Mouse (Mus musculus): ENCODE measurements around the gene Gm17482. TPM values are rescaled to one million over a fixed set of nuclear protein-coding genes. Genes with fewer than 3 reads are reported as not detected.

Gene Gm17482
- polyA plus RNA-seq, 1 experiment from 2014 or later, result not detected

DNA sequence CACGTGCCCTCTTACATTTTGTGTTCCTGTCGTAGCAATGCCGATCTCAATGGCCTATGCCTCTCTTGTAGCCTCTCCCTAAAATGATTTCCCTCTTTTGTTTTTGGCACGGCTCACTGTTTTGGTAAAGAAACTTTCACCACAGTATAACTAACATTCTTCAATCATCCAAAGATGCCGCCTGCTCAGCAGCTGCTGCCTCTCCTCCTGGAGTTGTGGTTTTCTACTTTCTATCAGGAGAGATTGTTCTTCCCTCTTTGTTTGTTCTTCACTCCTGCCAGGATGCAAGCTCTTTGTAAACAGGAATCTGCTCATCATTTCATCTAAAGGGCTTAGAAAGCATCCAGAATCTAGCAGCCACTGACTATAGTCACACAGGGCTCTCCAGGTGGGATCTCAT, 39.6 kb downstream of the Gm17482 start:
- Histone ChIP-seq H3K27me3 (ENCODE audit: control insufficient read depth, insufficient read depth, low read depth, low read length) (no peaks in the 10 kb centered on the region), H3K4me1 (replicated peaks; ENCODE audit: control insufficient read depth, insufficient read depth, low read length) (peaks cover 12% of the 10 kb centered on the region), H3K4me2 (ENCODE audit: low read depth, low read length) (no peak overlapping the region), H3K9me3 (ENCODE audit: control insufficient read depth, low read length) (no peaks in the 10 kb centered on the region), H3K4me3 (ENCODE audit: low read length) (no peak overlapping the region), H3K9ac (ENCODE audit: low read length) (no peak overlapping the region), H3K27ac (ENCODE audit: low read length) (no peak overlapping the region), H3K36me3 (ENCODE audit: control insufficient read depth, insufficient read depth, low read length) (no peaks in the 10 kb centered on the region)
- ATAC-seq (ENCODE audit: low read depth), result no peak
- 64% methylated on average over 5 of the region's 5 CpGs for whole genome bisulfite sequencing

GRCm38 (mm10) chr6:115267916-115268315, 40.8 kb downstream of the Gm17482 start:
- ATAC-seq (ENCODE audit: low read depth), result peak; percentile 79
- Histone ChIP-seq H3K4me1 (replicated peaks; ENCODE audit: control insufficient read depth, insufficient read depth, low read length) (peaks cover 16% of the 10 kb centered on the region), H3K36me3 (ENCODE audit: control insufficient read depth, insufficient read depth, low read length) (no peaks in the 10 kb centered on the region), H3K27me3 (ENCODE audit: control insufficient read depth, insufficient read depth, low read depth, low read length) (no peaks in the 10 kb centered on the region), H3K9me3 (ENCODE audit: control insufficient read depth, low read length) (no peaks in the 10 kb centered on the region), H3K4me2 (ENCODE audit: low read depth, low read length) (no peak overlapping the region), H3K27ac (ENCODE audit: low read length) (no peak overlapping the region), H3K9ac (ENCODE audit: low read length) (no peak overlapping the region), H3K4me3 (ENCODE audit: low read length) (no peak overlapping the region)
- WGBS, result 50% methylated on average over 2 of the region's 2 CpGs

GRCm38 (mm10) chr6:115268551-115269385, 41.6 kb downstream of the Gm17482 start:
- H3K27me3 ChIP-seq (ENCODE audit: control insufficient read depth, insufficient read depth, low read depth, low read length), result no peaks in the 10 kb centered on the region

GRCm38 (mm10) chr6:115269561-115269960, 42.4 kb downstream of the Gm17482 start:
- no peak overlapping the region for H3K4me3 ChIP-seq (ENCODE audit: low read length)
- H3K36me3 ChIP-seq (ENCODE audit: control insufficient read depth, insufficient read depth, low read length), result no peaks in the 10 kb centered on the region
- H3K4me1 ChIP-seq (replicated peaks; ENCODE audit: control insufficient read depth, insufficient read depth, low read length), result peaks cover 21% of the 10 kb centered on the region
- no peak overlapping the region for H3K9ac ChIP-seq (ENCODE audit: low read length)
- WGBS, result 66% methylated on average over 5 of the region's 5 CpGs
- no peak overlapping the region for H3K27ac ChIP-seq (ENCODE audit: low read length)
- no peak for ATAC-seq (ENCODE audit: low read depth)
- H3K9me3 ChIP-seq (ENCODE audit: control insufficient read depth, low read length), result no peaks in the 10 kb centered on the region
- no peaks in the 10 kb centered on the region for H3K27me3 ChIP-seq (ENCODE audit: control insufficient read depth, insufficient read depth, low read depth, low read length)
- H3K4me2 ChIP-seq (ENCODE audit: low read depth, low read length), result no peak overlapping the region

More at GRCm38 (mm10) chr6:115268551-115269385, 41.6 kb downstream of the Gm17482 start:
- Histone ChIP-seq H3K9me3 (ENCODE audit: control insufficient read depth, low read length) (no peaks in the 10 kb centered on the region), H3K9ac (ENCODE audit: low read length) (no peak overlapping the region), H3K36me3 (ENCODE audit: control insufficient read depth, insufficient read depth, low read length) (no peaks in the 10 kb centered on the region), H3K4me2 (ENCODE audit: low read depth, low read length) (no peak overlapping the region), H3K4me3 (ENCODE audit: low read length) (no peak overlapping the region), H3K4me1 (replicated peaks; ENCODE audit: control insufficient read depth, insufficient read depth, low read length) (peaks cover 16% of the 10 kb centered on the region), H3K27ac (ENCODE audit: low read length) (no peak overlapping the region)
- no peak for ATAC-seq (ENCODE audit: low read depth)
- WGBS, result 82% methylated on average over 10 of the region's 10 CpGs

DNA sequence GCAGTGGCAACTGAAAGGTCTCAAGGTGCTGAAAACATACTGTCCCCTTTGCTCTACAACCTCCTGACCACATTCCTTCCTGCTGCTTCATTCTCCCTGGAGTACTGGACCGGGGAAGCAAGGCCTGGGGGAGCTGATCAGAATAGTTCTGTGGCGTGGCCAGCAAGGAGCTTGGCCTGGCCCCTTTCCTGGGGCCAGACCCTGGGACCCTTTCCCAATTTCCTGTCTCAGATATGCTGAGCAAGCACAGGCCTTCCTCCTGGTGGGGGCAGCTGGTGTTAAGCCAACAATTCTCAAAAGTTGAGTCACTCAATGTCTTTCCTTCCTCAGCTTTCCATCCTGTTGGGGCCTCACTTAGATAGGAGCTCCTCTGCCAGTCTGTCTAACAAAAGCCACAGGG, 42.9 kb downstream of the Gm17482 start:
- Histone ChIP-seq H3K27me3 (ENCODE audit: control insufficient read depth, insufficient read depth, low read depth, low read length) (no peaks in the 10 kb centered on the region), H3K4me2 (ENCODE audit: low read depth, low read length) (no peak overlapping the region), H3K36me3 (ENCODE audit: control insufficient read depth, insufficient read depth, low read length) (no peaks in the 10 kb centered on the region), H3K4me1 (replicated peaks; ENCODE audit: control insufficient read depth, insufficient read depth, low read length) (peaks cover 21% of the 10 kb centered on the region), H3K27ac (ENCODE audit: low read length) (no peak overlapping the region), H3K4me3 (ENCODE audit: low read length) (no peak overlapping the region), H3K9me3 (ENCODE audit: control insufficient read depth, low read length) (no peaks in the 10 kb centered on the region), H3K9ac (ENCODE audit: low read length) (no peak overlapping the region)
- no peak for ATAC-seq (ENCODE audit: low read depth)
- WGBS, result 55% methylated on average over 2 of the region's 2 CpGs

DNA sequence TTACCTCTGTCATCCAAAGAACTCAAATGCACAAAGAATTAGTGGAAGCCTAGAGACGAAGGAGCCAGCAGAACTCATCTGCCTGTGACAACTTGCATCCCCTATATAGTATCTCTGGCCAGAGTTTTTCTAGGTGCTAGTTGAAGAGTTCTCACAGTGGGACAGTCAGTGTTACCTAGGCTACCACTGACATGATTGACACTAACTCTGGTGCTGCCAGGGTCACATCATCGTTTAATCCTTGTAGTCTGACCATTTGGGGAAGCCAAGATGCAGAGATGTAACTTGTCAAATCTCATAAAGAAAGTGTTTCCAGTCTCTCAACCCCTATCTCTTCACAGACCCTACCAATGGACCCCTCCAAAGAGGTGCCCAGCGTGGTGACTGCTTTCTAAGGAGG, 44.2 kb downstream of the Gm17482 start:
- Histone ChIP-seq H3K27me3 (ENCODE audit: control insufficient read depth, insufficient read depth, low read depth, low read length) (no peaks in the 10 kb centered on the region), H3K4me1 (replicated peaks; ENCODE audit: control insufficient read depth, insufficient read depth, low read length) (peaks cover 21% of the 10 kb centered on the region), H3K9ac (ENCODE audit: low read length) (no peak overlapping the region), H3K4me3 (ENCODE audit: low read length) (no peak overlapping the region), H3K36me3 (ENCODE audit: control insufficient read depth, insufficient read depth, low read length) (no peaks in the 10 kb centered on the region), H3K9me3 (ENCODE audit: control insufficient read depth, low read length) (no peaks in the 10 kb centered on the region), H3K4me2 (ENCODE audit: low read depth, low read length) (no peak overlapping the region), H3K27ac (ENCODE audit: low read length) (no peak overlapping the region)
- WGBS, result 54% methylated on average over 3 of the region's 3 CpGs
- no peak for ATAC-seq (ENCODE audit: low read depth)

DNA sequence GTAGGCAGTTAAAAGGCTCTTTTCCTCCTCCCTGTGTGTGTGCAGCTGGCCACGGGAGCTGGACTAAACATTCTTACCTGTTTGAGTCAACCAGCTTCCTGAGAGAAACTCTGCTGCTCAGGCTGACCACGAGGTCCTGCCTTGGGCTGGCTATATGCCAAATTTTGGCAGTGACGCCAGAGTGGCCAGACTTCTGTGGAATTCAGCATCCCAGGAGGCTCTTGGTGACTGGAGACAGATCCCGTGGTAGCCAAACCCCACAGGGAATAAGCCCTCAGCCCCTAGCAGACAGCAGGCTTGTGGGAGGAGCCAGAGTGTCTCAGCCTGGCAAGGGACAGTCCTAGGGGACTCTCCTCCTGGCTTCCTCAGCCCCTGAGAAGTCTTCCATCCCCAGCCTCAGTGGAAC, 44.7 kb downstream of the Gm17482 start:
- H3K4me2 ChIP-seq (ENCODE audit: low read depth, low read length), result no peak overlapping the region
- H3K27me3 ChIP-seq (ENCODE audit: control insufficient read depth, insufficient read depth, low read depth, low read length), result no peaks in the 10 kb centered on the region
- H3K36me3 ChIP-seq (ENCODE audit: control insufficient read depth, insufficient read depth, low read length), result no peaks in the 10 kb centered on the region
- ATAC-seq (ENCODE audit: low read depth), result peak; percentile 59
- no peak overlapping the region for H3K27ac ChIP-seq (ENCODE audit: low read length)
- WGBS, result 3% methylated on average over 4 of the region's 4 CpGs
- H3K9me3 ChIP-seq (ENCODE audit: control insufficient read depth, low read length), result no peaks in the 10 kb centered on the region
- peaks cover 21% of the 10 kb centered on the region for H3K4me1 ChIP-seq (replicated peaks; ENCODE audit: control insufficient read depth, insufficient read depth, low read length)
- no peak overlapping the region for H3K4me3 ChIP-seq (ENCODE audit: low read length)
- H3K9ac ChIP-seq (ENCODE audit: low read length), result no peak overlapping the region; the same call in 1 of the 2 replicates

- H3K4me3 ChIP-seq (ENCODE audit: low read length), result no peak overlapping the region
- H3K9ac ChIP-seq (ENCODE audit: low read length), result no peak overlapping the region
- ATAC-seq (ENCODE audit: low read depth), result no peak
- 79% methylated on average over 10 of the region's 10 CpGs for WGBS
- H3K4me1 ChIP-seq (replicated peaks; ENCODE audit: control insufficient read depth, insufficient read depth, low read length), result peaks cover 21% of the 10 kb centered on the region
- no peak overlapping the region for H3K27ac ChIP-seq (ENCODE audit: low read length)
- no peaks in the 10 kb centered on the region for H3K36me3 ChIP-seq (ENCODE audit: control insufficient read depth, insufficient read depth, low read length)
- H3K9me3 ChIP-seq (ENCODE audit: control insufficient read depth, low read length), result no peaks in the 10 kb centered on the region
- no peaks in the 10 kb centered on the region for H3K27me3 ChIP-seq (ENCODE audit: control insufficient read depth, insufficient read depth, low read depth, low read length)
- no peak overlapping the region for H3K4me2 ChIP-seq (ENCODE audit: low read depth, low read length)
These were observed 46.2 kb downstream of the Gm17482 start for GRCm38 (mm10) chr6:115273346-115273745.

DNA sequence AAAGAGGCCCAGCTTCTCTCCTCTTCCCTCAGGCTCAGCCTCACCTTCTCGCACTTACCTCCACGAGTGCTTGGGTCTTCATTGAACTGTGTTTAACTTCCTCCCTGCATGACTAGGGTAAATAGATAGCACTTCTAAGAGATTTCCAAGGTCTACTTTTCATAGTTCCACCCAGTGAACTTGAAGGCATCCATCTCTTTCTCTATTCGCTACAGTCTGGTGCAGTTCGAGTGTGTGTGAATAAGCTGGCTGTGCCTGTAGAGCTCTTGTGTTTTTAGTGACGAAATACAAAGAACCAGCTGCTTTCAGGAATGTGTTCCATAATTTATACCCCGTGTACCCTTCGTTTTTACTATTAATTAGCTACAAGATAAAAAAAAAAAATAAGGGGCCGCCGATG, 47.6 kb downstream of the Gm17482 start:
- Histone ChIP-seq H3K9me3 (ENCODE audit: control insufficient read depth, low read length) (no peaks in the 10 kb centered on the region), H3K9ac (ENCODE audit: low read length) (no peak overlapping the region), H3K4me2 (ENCODE audit: low read depth, low read length) (no peak overlapping the region), H3K36me3 (ENCODE audit: control insufficient read depth, insufficient read depth, low read length) (no peaks in the 10 kb centered on the region), H3K4me3 (ENCODE audit: low read length) (no peak overlapping the region), H3K27ac (ENCODE audit: low read length) (no peak overlapping the region; the same call in 1 of the 2 replicates), H3K4me1 (replicated peaks; ENCODE audit: control insufficient read depth, insufficient read depth, low read length) (peaks cover 21% of the 10 kb centered on the region), H3K27me3 (ENCODE audit: control insufficient read depth, insufficient read depth, low read depth, low read length) (no peaks in the 10 kb centered on the region)
- 40% methylated on average over 9 of the region's 9 CpGs for WGBS
- peak; percentile 63 for ATAC-seq (ENCODE audit: low read depth)
